Mouse (Mus musculus) layer of hippocampus, postnatal 10 days (tissue): Measurements from ENCODE around the gene Arl6. TPM values are rescaled to one million over a fixed set of nuclear protein-coding genes. Genes with fewer than 3 reads are reported as not detected.

ENCODE experiments used
- DNase-seq, 2 experiments: peaks; one replicate each; pipeline ENCODE4 v3.0.0; 2021; ENCODE audit warnings: low spot score in 2 of 2
- total RNA-seq, 2 experiments: library from RNA; stranded (reverse); gene quantifications; 2 replicates each; pipeline ENCODE4 v1.2.3; 2021

Gene Arl6
- total RNA-seq, 2 experiments from 2014 or later, result 21.9 to 26.4 TPM

- no peak for DNase-seq
Observed at GRCm38 (mm10) chr16:59588351-59589025, 50.7 kb downstream of the Arl6 start.

GRCm38 (mm10) chr16:59587816-59588215 is 51.4 kb downstream of the Arl6 start:
- no peak for DNase-seq

DNA sequence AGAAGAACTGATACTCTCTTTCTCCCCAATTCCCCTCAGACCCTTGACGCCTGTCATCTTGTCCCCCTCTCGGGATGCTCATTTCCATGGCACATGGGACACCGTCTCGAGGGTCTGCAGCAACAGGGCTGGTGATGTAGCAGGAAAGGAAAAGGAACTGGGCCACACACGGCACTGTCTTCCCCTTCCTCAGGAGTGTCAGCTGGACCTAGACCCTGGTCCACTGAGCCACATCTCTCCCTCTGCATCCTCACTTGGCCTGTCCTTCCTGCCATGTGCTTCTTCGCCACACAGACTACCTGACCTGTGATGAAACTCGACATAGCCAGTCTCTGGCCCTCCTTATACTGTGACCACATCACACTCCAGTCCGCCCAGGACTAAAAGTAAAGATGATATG is 52.3 kb downstream of the Arl6 start:
- DNase-seq, result no peak

DNA sequence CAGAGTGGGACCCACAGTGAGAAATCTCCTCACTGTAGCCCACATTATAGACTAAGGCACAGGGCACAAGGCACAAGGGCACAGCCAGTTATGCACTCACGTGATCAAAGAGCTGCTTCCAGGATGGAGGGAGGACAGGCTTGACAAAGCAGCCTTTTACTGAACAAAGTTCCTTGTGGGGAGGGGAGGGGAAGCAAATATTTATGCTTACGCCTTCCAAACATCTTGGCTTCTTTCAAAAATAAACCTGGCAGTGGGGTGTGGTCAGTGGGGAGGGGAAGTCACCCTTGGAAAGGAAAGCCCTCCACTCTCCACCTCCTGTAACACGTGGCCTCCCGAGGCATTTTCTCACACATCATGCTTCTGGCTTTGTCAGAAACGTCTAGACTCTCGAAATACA is 52.9 kb downstream of the Arl6 start:
- no peak for DNase-seq

- no peak for DNase-seq
Observed at GRCm38 (mm10) chr16:59585706-59586244, 53.4 kb downstream of the Arl6 start.

GRCm38 (mm10) chr16:59583515-59583914 is 55.7 kb downstream of the Arl6 start:
- DNase-seq, result no peak

- no peak for DNase-seq
Observed at GRCm38 (mm10) chr16:59579237-59579636, 60.0 kb downstream of the Arl6 start.

GRCm38 (mm10) chr16:59573961-59574360 is 65.2 kb downstream of the Arl6 start:
- no peak for DNase-seq

DNA sequence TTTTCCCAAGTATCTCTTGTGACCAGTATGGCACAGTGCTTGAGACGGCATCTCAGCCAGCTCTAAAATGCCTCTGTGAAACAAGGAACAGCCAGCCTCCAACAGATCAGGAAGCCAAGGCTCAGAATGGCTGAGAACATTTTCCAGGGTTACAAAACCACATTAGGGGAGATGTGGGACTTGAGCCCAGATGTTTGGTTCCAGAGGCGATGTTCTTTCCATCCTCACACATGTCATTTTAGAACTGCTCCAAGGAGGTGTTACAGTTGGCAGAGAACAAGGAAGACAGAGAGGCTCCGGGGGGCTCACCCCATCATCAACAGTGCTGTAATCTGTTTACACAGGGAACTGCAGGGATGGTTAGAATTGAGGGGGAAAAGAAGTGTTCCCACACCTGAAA is 66.5 kb downstream of the Arl6 start:
- no peak for DNase-seq

GRCm38 (mm10) chr16:59570807-59571206 is 68.4 kb downstream of the Arl6 start:
- no peak for DNase-seq

GRCm38 (mm10) chr16:59569837-59570236 is 69.4 kb downstream of the Arl6 start:
- DNase-seq, result no peak

DNA sequence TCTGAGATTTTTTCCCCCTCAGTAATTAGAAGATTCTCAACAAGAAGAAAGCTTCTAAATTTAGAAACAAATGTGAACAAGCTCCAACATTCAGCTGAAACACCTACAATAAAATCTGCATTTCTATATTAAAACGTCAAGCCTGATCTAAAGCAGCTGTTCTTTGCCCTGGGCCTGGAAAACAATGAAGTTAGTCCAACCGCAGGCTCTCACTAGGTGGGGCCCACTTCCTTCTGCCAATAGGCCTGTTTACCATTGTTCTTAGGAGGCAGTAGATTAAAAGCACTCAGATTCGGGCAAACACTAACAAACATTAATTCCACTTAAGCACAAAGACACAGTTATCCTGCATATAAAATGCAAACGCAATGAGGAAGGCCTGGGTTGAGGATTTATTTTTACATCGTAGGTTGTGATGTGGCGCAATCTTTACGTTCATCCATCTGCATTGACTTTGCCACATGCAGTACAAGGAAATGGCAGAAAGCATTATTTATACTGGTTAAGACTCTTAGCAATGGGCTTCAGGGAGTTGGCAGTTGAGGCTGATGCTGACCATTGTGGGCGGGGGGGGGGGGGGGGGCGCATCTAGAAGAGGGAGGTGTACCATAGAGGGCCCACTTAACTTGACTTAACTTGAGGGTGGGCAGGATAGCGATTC is 71.3 kb downstream of the Arl6 start:
- no peak for DNase-seq

GRCm38 (mm10) chr16:59566437-59566836 is 72.8 kb downstream of the Arl6 start:
- no peak for DNase-seq

GRCm38 (mm10) chr16:59565631-59566030 is 73.6 kb downstream of the Arl6 start:
- DNase-seq, result no peak

DNA sequence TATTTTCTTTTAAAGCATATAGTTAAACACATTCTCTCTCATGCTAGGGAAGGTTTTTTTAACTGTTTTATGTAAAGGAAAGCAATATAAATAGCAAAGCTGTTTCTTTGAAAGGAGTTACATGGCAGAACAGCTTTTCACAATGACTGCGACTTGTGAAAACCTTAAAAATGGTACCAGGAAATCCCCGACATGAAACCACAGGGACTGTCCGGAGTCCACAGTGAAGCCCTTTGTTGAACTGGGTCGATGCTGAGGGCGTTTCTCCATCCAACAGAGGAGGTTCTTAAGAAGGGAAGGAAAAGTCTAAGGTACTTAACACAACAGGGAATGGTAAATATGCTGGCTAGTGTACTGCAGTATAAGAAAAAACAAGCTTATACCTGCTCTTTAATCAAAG is 75.2 kb downstream of the Arl6 start:
- no peak for DNase-seq

Other genes with a start within 250 kb of the Arl6 start
- gene Gabrr3, start 232.1 kb downstream of the Arl6 start, total RNA-seq, result under 1 TPM in 1 of 2 experiments, not detected in 1; 0.07 TPM
- gene Riox2, start 167.6 kb downstream of the Arl6 start, total RNA-seq, result 10 to 100 TPM; 10.5 to 12.6 TPM
- 1 to 10 TPM; 4.6 to 4.8 TPM for gene Crybg3, start 38.4 kb downstream of the Arl6 start, total RNA-seq